Mouse (Mus musculus) heart, adult 18-20 months (tissue): Measurements from ENCODE around the gene Olfr1418. TPM values are rescaled to one million over a fixed set of nuclear protein-coding genes. Genes with fewer than 3 reads are reported as not detected.
"Not testable (repeated sequence)": the region's sequence is repeated elsewhere in the genome, so short reads cannot be mapped to it uniquely, and the experiment has no call there.

ENCODE experiments used
- DNase-seq, 2 experiments: peaks; one replicate each; pipeline ENCODE4 v3.0.0; 2021 to 2022; ENCODE audit warnings: mixed read lengths in 1 of 2
- long read RNA-seq, 2 experiments: library from polyadenylated mRNA; stranded (forward); transcript quantifications; one replicate each; pipeline ENCODE4 v2.0.0; 2021
- total RNA-seq, 2 experiments: library from RNA; stranded (reverse); gene quantifications; 2 replicates each; pipeline ENCODE4 v1.2.3; 2021

Olfr1418 gene
- not detected for total RNA-seq
- long read RNA-seq, experiment 1: 0 reads
- long read RNA-seq, experiment 2: 0 reads

- no peak for DNase-seq
Observed at GRCm38 (mm10) chr19:11860966-11861365, at the start of gene Olfr1418. Gene Olfr1418, minus strand, starts transcription at chr19:11861066.

DNA sequence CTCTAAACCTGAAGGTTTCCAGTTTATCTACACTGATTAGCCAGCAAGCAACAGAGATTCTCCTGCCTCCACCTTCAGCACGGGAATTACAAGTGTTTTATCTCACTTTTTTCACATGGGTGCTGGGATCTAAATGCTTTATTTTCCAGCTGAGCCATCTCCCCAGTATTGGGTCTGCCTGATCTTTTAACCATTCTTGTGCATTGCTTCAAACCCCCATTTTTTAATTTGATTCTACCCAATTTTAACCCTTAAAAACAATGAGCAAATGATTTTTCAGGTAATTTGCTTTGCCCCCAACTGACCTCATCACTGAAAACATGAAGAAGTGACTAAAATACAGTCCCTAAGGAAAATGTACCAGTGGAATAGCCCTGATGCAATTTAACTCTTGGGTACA lies 25.4 kb upstream of the Olfr1418 start, which contains the start of gene Olfr1420:
Olfr1420 (plus strand) TSS at position 301 of the 400 bp plus-strand sequence.
- DNase-seq: no peak

DNA sequence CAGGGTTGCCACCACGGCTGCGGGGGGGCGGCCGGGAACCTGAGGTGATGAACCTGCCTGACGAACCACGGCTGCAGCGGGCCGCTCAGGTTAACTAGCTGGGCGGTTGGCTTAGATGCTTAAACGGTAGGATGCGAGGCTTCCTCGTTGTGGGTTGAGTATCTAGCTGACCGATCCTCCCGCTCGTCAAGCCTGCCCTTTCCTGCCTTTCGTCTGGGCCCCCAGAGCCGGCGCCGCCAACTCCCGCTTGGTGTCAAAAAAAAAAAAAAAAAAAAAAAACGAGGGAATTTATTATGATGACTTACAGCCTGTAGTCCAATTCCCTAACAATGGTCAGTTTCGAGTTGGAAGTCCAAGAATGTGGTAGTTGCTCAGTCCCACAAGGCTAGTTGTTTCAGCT lies 17.5 kb upstream of the Olfr1418 start:
- not testable (repeated sequence) for DNase-seq

DNA sequence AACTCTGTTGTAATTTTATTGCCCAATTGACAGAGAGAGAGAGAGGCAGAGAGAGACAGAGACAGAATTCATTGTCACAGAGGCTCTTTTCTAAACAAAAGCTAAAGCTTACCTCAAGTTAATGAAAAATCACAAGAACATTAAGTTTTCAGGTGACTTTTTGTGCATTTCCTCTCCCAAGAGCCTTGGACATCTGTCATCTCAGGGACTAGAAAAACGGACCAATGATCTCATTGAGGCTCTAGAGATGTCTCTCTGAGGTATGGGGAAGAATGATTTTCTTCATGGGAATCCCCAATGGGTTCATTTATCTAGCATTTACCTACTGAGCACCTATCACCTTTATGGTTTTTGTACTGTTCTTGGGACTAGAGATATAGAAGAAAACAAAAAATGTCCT lies 14.1 kb upstream of the Olfr1418 start, which contains the start of gene Olfr1419:
Olfr1419 (minus strand) TSS at position 101 of the 400 bp plus-strand sequence.
- DNase-seq: no peak

DNA sequence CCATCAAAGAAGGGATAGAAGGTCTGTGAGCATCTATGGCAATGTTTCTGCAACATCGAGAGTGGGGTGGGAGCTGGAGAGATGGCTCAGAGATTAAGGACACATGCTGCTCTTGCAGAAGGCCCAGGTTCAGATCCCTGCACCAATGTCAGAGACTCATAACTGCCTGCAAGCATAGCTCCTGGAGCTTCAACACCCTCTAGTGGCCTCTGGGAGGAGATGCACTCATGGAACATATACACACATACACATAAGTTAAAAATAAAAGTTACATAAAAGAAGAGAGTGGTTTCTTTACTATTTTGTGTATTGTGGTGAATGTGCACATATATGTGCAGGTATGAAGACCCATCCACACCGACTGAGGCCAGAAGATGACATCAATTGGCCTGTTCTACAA lies 7.0 kb upstream of the Olfr1418 start:
- no peak for DNase-seq

DNA sequence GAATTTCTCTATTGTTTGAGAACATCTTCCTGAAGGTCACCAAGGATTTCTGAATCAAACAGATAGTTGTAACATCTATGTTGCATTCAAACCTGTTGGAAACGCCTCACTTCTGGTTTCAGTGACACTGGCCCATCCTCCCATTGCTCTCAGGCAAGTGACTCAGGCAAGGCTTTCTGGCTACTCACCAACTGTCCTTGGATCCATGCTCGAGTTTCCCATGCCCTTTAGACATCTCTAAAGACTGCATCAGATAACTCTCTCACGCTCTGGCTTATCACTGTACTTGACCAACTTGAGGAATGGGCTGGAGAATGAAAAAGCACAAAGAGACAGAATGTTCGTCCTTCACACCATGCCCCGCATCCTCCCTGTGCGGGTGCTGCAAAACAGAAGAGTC lies 4.4 kb downstream of the Olfr1418 start:
- no peak for DNase-seq

GRCm38 (mm10) chr19:11854821-11855220 lies 6.0 kb downstream of the Olfr1418 start:
- no peak for DNase-seq

DNA sequence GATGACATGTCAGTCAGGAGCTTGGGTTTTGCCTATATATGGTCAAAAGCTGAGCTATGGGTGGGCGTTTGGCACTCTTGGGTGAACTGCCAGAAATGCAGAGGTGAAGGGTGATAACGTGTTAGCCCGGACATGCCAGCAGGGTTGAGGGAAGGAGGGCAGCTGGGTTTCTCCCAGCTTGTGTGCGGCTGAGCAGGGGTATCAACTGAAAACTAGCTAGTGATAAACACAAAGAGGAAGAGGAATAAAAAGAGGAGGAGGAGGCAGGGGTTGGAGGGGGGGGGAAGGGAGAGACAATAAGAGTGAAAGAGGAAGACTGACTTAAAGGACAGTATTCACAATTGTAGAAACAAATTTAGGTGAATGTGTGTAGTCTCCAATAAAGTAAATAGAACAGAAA lies 8.2 kb downstream of the Olfr1418 start:
- DNase-seq: no peak

- no peak for DNase-seq
Observed at GRCm38 (mm10) chr19:11846333-11846732, 14.5 kb downstream of the Olfr1418 start.

- no peak for DNase-seq
Observed at GRCm38 (mm10) chr19:11839119-11839518, 21.7 kb downstream of the Olfr1418 start, which contains the start of gene Olfr1417. Gene Olfr1417, minus strand, starts transcription at chr19:11839219.

GRCm38 (mm10) chr19:11823346-11824065 lies 37.4 kb downstream of the Olfr1418 start:
- DNase-seq: no peak

DNA sequence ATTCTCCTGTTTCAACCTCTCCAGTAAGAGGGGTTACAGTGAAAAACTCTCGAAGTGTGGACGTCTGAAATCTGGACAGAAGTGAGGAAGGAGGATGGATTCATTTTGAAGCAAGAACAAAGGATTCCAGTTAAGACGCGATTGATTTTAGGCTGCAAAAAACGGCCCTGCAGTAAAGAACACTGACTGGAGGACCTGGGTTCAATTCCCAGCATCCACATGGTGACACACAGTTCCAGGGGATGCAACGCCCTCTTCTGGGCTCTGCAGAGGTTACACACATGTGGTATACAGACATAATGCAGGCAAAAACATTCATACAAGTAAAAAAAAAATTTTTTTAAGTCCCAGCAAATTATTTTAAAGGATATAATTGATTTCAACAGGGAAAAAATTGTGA lies 40.7 kb downstream of the Olfr1418 start:
- DNase-seq: no peak

DNA sequence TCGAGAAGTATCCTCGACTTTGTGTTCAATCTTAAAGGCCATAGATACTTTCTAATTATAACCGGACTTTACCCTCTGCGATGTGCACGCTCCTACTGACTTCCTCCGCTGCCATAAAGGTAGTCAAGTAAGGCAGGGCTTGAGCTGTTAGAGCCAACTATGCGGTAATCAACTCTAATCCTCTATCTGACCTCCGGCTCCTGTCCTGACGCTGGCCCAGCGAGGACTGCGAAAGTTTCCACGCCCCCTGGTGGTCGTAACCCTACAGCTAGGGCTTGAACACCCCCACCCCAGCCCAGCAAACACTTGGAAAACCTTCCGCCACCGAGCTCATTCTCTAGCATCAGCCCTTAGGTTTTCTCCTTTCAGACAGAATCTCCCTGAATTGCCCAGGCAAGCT lies 41.1 kb downstream of the Olfr1418 start:
- peak; percentile 88 to 90 for DNase-seq

GRCm38 (mm10) chr19:11819143-11819700 lies 41.6 kb downstream of the Olfr1418 start, which contains the start of gene Stx3:
Gene Stx3, minus strand, starts transcription at chr19:11819403.
- peak in 1 of 2 experiments; percentile 43 for DNase-seq

DNA sequence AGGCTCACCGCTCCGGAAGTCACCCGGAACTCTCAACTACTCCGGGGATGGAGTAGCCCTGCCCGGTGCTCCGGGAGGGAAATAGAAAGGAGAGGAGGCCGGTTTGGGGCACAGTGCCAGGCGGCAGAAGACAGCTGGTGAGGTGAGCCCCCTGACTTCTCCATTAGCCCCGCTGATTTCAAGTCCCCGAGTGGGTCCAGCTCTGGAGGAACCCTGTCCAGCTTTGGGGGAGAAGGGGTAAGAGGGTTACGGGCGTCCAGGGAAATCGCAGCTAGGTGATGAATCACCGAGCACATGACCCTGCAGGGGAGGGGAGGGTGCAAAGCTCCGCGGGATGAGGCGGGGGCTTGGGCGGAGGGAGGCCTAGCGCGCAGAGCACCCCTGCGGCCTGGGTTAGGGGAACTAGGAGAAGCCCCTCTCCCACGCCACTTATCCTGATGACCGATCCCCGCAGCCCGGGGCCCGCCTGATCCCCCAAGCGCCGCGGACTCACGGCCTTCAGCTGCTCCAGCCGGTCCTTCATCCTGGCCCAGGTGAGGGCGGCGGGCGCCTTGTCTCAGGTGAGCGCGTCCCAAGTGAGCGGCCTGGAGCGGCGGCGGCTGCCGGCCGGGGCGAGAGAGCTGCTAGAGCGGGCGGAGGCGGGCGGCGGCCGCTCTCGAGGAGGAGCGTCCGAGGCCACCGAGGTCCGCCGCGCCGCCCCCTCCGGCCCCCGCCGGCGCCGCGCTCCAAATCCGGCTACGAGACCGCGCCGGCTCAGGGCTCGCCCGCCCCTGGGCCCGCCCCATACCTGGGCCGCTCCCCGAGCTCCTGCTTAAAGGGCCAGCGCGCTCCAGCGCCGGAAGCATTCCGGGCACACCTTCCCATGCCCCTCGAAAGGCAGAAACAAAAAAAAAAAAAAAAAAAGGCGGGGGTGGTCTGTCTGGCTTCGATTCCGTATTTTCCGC lies 42.4 kb downstream of the Olfr1418 start:
- peak; percentile 73 to 79 for DNase-seq

DNA sequence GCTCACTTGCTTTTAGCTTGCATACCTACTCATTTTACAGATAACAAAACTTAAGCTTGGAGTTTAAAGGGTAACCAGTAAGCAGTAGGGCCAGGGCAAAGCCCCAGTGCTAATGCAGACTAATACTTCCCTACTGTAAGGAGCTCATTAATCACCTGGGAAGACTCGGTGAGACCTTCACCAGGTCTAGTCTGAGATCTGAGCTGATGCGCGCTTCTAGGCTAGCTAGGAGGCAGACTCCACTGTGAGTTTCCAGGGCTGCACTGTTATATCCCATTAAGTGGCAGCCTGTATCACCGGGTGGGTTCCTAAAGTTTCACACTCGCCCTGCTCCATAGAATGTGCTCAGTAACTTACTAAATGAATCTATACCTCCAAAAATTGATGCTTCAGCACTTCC lies 43.3 kb downstream of the Olfr1418 start:
- DNase-seq: no peak

DNA sequence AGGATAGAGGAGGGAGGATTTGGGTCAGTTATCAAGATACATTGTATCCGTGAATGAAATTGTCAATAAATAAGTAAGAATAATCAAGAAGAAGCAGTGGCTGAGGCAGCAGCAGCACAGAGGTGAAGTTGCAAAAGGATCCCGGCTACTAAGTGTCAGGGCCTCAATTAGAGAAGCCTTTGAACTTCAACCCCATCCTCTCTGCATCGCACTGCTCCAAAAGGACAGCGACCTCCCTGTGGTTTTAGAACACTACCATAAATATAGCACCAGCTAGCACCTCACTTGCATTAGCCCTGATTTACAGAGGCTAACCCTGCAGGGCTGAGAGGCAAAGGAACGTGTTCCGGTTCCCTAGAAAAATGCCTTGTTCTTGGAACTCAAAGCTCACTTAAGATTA lies 44.2 kb downstream of the Olfr1418 start:
- DNase-seq: no peak

GRCm38 (mm10) chr19:11814742-11815333 lies 46.0 kb downstream of the Olfr1418 start:
- DNase-seq: no peak

- peak in 1 of 2 experiments; percentile 66 for DNase-seq
Observed at GRCm38 (mm10) chr19:11813649-11814048, 47.2 kb downstream of the Olfr1418 start.

DNA sequence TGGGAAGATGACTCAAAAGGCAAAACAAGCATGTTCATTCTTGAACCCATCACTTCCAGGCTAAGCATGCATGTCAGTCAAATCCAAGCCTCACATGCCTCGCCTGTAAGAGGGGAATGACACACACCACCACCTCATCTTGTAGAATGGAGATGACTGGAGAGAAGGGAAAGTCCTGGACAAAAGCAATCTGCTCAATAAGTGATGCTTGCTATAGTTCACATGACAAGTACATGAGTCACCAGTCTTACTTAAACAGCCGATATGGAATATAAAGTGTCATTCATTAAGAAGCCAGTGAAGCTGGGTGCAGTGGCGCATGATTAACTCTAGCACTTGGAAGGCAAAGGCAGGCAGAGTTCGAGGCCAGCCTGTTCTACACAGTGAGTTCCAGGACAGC lies 47.7 kb downstream of the Olfr1418 start:
- DNase-seq: no peak

GRCm38 (mm10) chr19:11811688-11812365 lies 49.0 kb downstream of the Olfr1418 start:
- peak in 1 of 2 experiments; percentile 41 for DNase-seq
